Mouse (Mus musculus) layer of hippocampus, postnatal 25 days (tissue): ENCODE results near the gene Stk24. TPM values are rescaled to one million over a fixed set of nuclear protein-coding genes. Genes with fewer than 3 reads are reported as not detected.

Source experiments
- DNase-seq, 2 experiments: peaks; one replicate each; pipeline ENCODE4 v3.0.0; 2022; ENCODE audit warnings: mixed read lengths in 2 of 2, low spot score in 1 of 2; ENCODE audit errors: extremely low spot score in 1 of 2
- total RNA-seq, 2 experiments: library from RNA; stranded (reverse); gene quantifications; 2 replicates each; pipeline ENCODE4 v1.2.3; 2021

Stk24 gene
- total RNA-seq, 2 experiments from 2014 or later, result 57.2 to 57.3 TPM

GRCm38 (mm10) chr14:121236736-121237135, 143.1 kb downstream of the Stk24 start:
- no peak for DNase-seq

Other genes starting within 250 kb of the Stk24 start
- gene Slc15a1, start 125.2 kb upstream of the Stk24 start, total RNA-seq, result under 1 TPM in 1 of 2 experiments, not detected in 1; 0.07 TPM